ENCODE assay signal across 21 mouse cellular contexts in genomic region chr1:135471742-135472141, GRCm38 (mm10). TPM values are rescaled to one million over a fixed set of nuclear protein-coding genes. Genes with fewer than 3 reads are reported as not detected.
A peak's percentile ranks its signal among the peaks of the same experiment; 100 is the strongest.
DNase-seq lines count a peak whose midpoint lies in the region; ATAC-seq and TF ChIP-seq lines count a peak whose summit lies in the region.
"Had no signal": no experiment of that assay in that cellular context is flagged by ENCODE, and none has a peak within 500 bp of the region (broad histone marks: within the 10 kb centered on the region; RNA-seq: fewer than 3 reads in every experiment).

No protein-coding gene starts in this region.

- 0 out of 2 replicates have a peak, but pooled peaks have one; percentile 42 for ATAC-seq in common myeloid progenitor, adult 5-6 weeks (replicated peaks; ENCODE audit: low read depth, poor library complexity, severe bottlenecking)
- no peak for ATAC-seq in heart, embryonic 12.5 days (ENCODE audit: insufficient number of reproducible peaks, low FRiP score)
- ATAC-seq: forebrain, embryonic 16.5 days; hindbrain, postnatal 0 days had no signal

- H3K9ac ChIP-seq in heart, embryonic 12.5 days = no peak overlapping the region
- H3K9ac ChIP-seq: embryonic facial prominence, embryonic 12.5 days; forebrain, embryonic 12.5 days; hindbrain, embryonic 13.5 days had no signal

- peaks cover 10% of the 10 kb centered on the region for H3K27me3 ChIP-seq in E14TG2a.4 (ENCODE audit: insufficient read depth, low read length)
- no peaks in the 10 kb centered on the region for H3K27me3 ChIP-seq in megakaryocyte, embryonic 14.5 days (replicated peaks)
- no peaks in the 10 kb centered on the region for H3K27me3 ChIP-seq in heart, embryonic 12.5 days (replicated peaks)
- H3K27me3 ChIP-seq: embryonic facial prominence, embryonic 12.5 days; forebrain, embryonic 12.5 days; hindbrain, embryonic 13.5 days had no signal

- 0 out of 2 replicates have a peak overlapping the region, but pooled peaks have one; percentile 5 for H3K4me3 ChIP-seq in E14TG2a.4 (replicated peaks; ENCODE audit: low read length)
- peak overlapping the region; percentile 33 for H3K4me3 ChIP-seq in megakaryocyte, embryonic 14.5 days (replicated peaks)
- H3K4me3 ChIP-seq in heart, embryonic 12.5 days = no peak overlapping the region
- H3K4me3 ChIP-seq: embryonic facial prominence, embryonic 12.5 days; forebrain, embryonic 12.5 days; gastrocnemius, adult 2 months; hindbrain, embryonic 13.5 days had no signal

- H3K9me3 ChIP-seq in E14TG2a.4 (ENCODE audit: low read length) = no peaks in the 10 kb centered on the region
- no peaks in the 10 kb centered on the region for H3K9me3 ChIP-seq in megakaryocyte, embryonic 14.5 days
- H3K9me3 ChIP-seq in heart, embryonic 12.5 days (replicated peaks) = no peaks in the 10 kb centered on the region
- H3K9me3 ChIP-seq: embryonic facial prominence, embryonic 12.5 days; forebrain, embryonic 12.5 days; G1E; hindbrain, embryonic 13.5 days had no signal

- peaks cover 58% of the 10 kb centered on the region for H3K4me1 ChIP-seq in E14TG2a.4 (replicated peaks; ENCODE audit: low read depth, low read length)
- H3K4me1 ChIP-seq in megakaryocyte, embryonic 14.5 days = peaks cover 35% of the 10 kb centered on the region
- peaks cover 9% of the 10 kb centered on the region; the same call in 1 of the 2 replicates for H3K4me1 ChIP-seq in heart, embryonic 12.5 days (replicated peaks)

- peaks cover 35% of the 10 kb centered on the region for H3K36me3 ChIP-seq in E14TG2a.4 (ENCODE audit: insufficient read depth, low read length)
- H3K36me3 ChIP-seq in megakaryocyte, embryonic 14.5 days (replicated peaks; ENCODE audit: low read length) = peaks cover 57% of the 10 kb centered on the region
- peaks cover 61% of the 10 kb centered on the region for H3K36me3 ChIP-seq in heart, embryonic 12.5 days
- H3K36me3 ChIP-seq: G1E had no signal

- no peak for TF ChIP-seq CTCF in E14TG2a.4 (conservative IDR thresholded peaks at IDR 0.05; ENCODE audit: low read length)

- no peak overlapping the region for H3K27ac ChIP-seq in heart, embryonic 12.5 days (ENCODE audit: poor library complexity, severe bottlenecking)
- H3K27ac ChIP-seq: embryonic facial prominence, embryonic 12.5 days; forebrain, embryonic 12.5 days; gastrocnemius, adult 2 months; hindbrain, embryonic 13.5 days; hindbrain, postnatal 0 days had no signal

- DNase-seq in 416B (ENCODE audit: low read depth) = peak; percentile 73
- DNase-seq in embryo, embryonic 11 days = no peak
- DNase-seq in thymus, postnatal 10 days (ENCODE audit: low spot score in 2 of 2) = no peak
- DNase-seq: adrenal gland, postnatal 36 days; cerebellum, adult 11 months; cerebellum, adult 8-10 months; gastrocnemius, adult 2 months; gastrocnemius, postnatal 25 days; heart, postnatal 10 days; kidney, adult 11 months; kidney, adult 9 months had no signal

- 68% methylated on average over 5 of the region's 5 CpGs for WGBS in heart, embryonic 12.5 days

- no peak overlapping the region for H3K4me2 ChIP-seq in heart, embryonic 12.5 days
- H3K4me2 ChIP-seq: embryonic facial prominence, embryonic 12.5 days; forebrain, embryonic 12.5 days; hindbrain, embryonic 13.5 days had no signal

RNA-seq across cellular contexts. Expression of gene Ipo9, which starts 41.4 kb away (rescaled TPM):
- total RNA-seq in common myeloid progenitor, adult 5-6 weeks (2017) = 46.0 and 68.1 TPM in 2 replicates
- 1.3 TPM in 1 of 2 replicates, not detected in the other for polyA plus RNA-seq in megakaryocyte, embryonic 14.5 days (2012; ENCODE audit: insufficient read depth, low replicate concordance)
- 106 and 107 TPM in 2 replicates for polyA plus RNA-seq in heart, embryonic 12.5 days (2016; fragmentation: Nextera tagmentation; extraction: Ambion mirVana)

Comparison
In these comparisons a context has a peak if more than half of its experiments do, and no peak if none do; other contexts are left out.
1. RNA of gene Ipo9, which starts 41.4 kb away (polyA plus RNA-seq): 106 to 107 TPM in heart, embryonic 12.5 days; 1.3 TPM in megakaryocyte, embryonic 14.5 days; every median in the first group is over 10 times any median in the second.